Mouse (Mus musculus) lung, embryonic 16.5 days (tissue): ENCODE measurements around the gene Gm3739. TPM values are rescaled to one million over a fixed set of nuclear protein-coding genes. Genes with fewer than 3 reads are reported as not detected.
"Not testable (repeated sequence)": the region's sequence is repeated elsewhere in the genome, so short reads cannot be mapped to it uniquely, and the experiment has no call there.

Experiments
- ATAC-seq: fragments of 200-750 bp; cut with Nextera tagmentation; 2 replicates; pipeline ENCODE4 v1.8.0; 2017; ENCODE audit warnings: low read depth, mild to moderate bottlenecking, moderate library complexity
- H3K27ac ChIP-seq: fragments of 300-500 bp; sonication (generic); 2 replicates; pipeline ENCODE4 v1.5.1; 2014; ENCODE audit warnings: mild to moderate bottlenecking, control low read depth, low read length
- H3K27me3 ChIP-seq: fragments of 300-500 bp; sonication (generic); 2 replicates; pipeline ENCODE4 v1.6.1; 2014; ENCODE audit warnings: low read depth, low read length, mixed read lengths; ENCODE audit not compliant: control insufficient read depth, insufficient read depth
- H3K36me3 ChIP-seq: fragments of 300-500 bp; sonication (generic); 2 replicates; pipeline ENCODE4 v1.6.1; 2014; ENCODE audit warnings: low read length; ENCODE audit not compliant: control insufficient read depth, insufficient read depth
- H3K4me1 ChIP-seq: fragments of 300-500 bp; sonication (generic); replicated peaks from 2 replicates; pipeline ENCODE4 v1.6.1; 2014; ENCODE audit warnings: low read length, mixed read lengths; ENCODE audit not compliant: control insufficient read depth, insufficient read depth
- H3K4me2 ChIP-seq: fragments of 300-500 bp; sonication (generic); 2 replicates; pipeline ENCODE4 v1.6.1; 2014; ENCODE audit warnings: low read depth, low read length, control low read depth
- H3K4me3 ChIP-seq: fragments of 300-500 bp; sonication (generic); 2 replicates; pipeline ENCODE4 v1.5.1; 2014; ENCODE audit warnings: mild to moderate bottlenecking, low read length, control low read depth
- H3K9ac ChIP-seq: fragments of 300-500 bp; sonication (generic); 2 replicates; pipeline ENCODE4 v1.6.1; 2014; ENCODE audit warnings: low read length, control low read depth
- H3K9me3 ChIP-seq: fragments of 300-500 bp; sonication (generic); 2 replicates; pipeline ENCODE4 v1.6.1; 2016; ENCODE audit warnings: low read length; ENCODE audit not compliant: control insufficient read depth
- WGBS: fragments of 180-500 bp; shearing (Covaris S2); extraction: QIAGEN DNeasy Blood & Tissue Kit; methylation state at CpG from one replicate; pipeline ENCODE4 v1.1.7; 2014; 5-methylcytosine and 5-hydroxymethylcytosine counted together
- polyA plus RNA-seq: library from polyadenylated mRNA; unstranded; fragments of >200 nt; fragmentation: Nextera tagmentation; extraction: Ambion mirVana; gene quantifications from 2 replicates; pipeline ENCODE4 v1.2.1, GENCODE M21; 2015

Gene Gm3739
- 0.38 and 0.55 TPM in 2 replicates for polyA plus RNA-seq

DNA sequence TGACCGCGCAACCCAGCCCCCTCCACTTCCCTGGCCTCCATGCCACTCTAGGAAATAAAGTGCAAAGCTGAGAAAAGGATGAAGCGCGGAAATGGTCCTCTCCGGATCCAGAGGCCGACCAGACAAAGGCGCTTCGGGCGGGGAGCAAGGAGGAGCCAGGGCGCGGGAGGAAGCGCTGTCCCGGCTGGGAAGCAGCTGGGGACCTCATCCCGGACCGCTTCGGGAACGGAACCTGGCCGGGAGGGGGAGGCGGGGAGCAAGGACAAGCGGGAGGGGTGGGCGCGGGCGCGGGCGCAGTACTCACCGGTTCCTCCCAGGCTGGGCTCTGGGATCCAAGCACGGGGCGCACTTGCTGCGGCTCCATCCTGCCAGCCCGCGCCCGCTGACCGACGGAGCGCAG is at the start of gene Gm3739:
Gene Gm3739 (minus strand): TSS at position 389 of the 400 bp plus-strand sequence.
- not testable (repeated sequence) for H3K27me3 ChIP-seq, H3K27ac ChIP-seq, H3K4me1 ChIP-seq, H3K36me3 ChIP-seq, H3K9me3 ChIP-seq, ATAC-seq
- 0% methylated on average over 6 of the region's 35 CpGs for WGBS
- Histone ChIP-seq H3K4me3 (peak within 1 kb of the TSS; percentile 43), H3K4me2 (peak within 1 kb of the TSS; percentile 58), H3K9ac (peak within 1 kb of the TSS; percentile 38; the same call in 1 of the 2 replicates)

DNA sequence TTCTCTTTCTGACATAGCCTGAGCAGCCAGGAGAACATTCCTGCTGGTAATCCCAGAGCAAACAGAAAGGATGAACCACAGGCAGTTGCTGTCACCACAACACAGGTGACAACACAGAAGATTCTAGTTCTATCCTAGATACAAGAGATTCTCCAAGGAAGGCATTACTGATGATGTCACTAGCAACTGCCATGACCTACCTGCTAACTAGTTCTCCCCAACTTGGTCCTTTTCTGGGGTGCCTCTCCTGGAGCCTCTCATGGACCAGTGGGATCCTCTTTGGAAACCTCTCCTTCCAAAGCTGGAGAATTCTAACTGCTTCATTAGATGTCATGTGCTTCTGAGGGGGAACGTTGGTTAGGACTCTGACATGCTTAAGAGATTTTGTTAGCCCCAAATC is 17.4 kb upstream of the Gm3739 start, which contains the start of gene Gm5797:
Gene Gm5797 (minus strand): TSS at position 101 of the 400 bp plus-strand sequence.
- not testable (repeated sequence) for H3K27me3 ChIP-seq, H3K9ac ChIP-seq, H3K9me3 ChIP-seq, H3K4me3 ChIP-seq, H3K4me2 ChIP-seq, H3K4me1 ChIP-seq, H3K27ac ChIP-seq, ATAC-seq, H3K36me3 ChIP-seq
- no CpG with 5 or more reads among the region's 1 CpGs for WGBS

DNA sequence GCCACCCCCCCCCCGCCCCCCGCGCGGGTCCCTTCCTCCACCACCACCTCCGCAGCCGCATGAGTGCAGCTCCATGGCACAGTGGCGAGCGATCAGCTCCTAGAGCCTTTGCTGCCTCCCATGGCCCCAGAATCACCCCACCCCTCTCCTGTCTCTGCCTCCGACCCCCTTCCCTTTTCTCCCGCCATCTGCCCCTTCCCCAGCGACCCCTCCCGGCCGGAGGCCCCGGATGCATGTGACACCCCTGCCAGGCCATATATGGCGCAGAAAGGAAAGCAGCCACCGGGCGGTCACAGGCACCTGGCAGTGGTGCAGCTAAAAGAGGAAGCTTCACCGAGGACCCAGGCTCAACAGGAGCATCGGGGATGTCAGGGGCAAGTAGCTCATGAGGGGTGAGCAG is 244 bp upstream of the Gm3739 start:
- H3K27ac ChIP-seq, ATAC-seq, H3K9me3 ChIP-seq, H3K27me3 ChIP-seq, H3K4me1 ChIP-seq, H3K36me3 ChIP-seq: not testable (repeated sequence)
- H3K9ac ChIP-seq = peak overlapping the region; percentile 38; the same call in 1 of the 2 replicates
- peak overlapping the region; percentile 43 for H3K4me3 ChIP-seq
- WGBS = 0% methylated on average over 15 of the region's 19 CpGs
- peak overlapping the region; percentile 58 for H3K4me2 ChIP-seq

DNA sequence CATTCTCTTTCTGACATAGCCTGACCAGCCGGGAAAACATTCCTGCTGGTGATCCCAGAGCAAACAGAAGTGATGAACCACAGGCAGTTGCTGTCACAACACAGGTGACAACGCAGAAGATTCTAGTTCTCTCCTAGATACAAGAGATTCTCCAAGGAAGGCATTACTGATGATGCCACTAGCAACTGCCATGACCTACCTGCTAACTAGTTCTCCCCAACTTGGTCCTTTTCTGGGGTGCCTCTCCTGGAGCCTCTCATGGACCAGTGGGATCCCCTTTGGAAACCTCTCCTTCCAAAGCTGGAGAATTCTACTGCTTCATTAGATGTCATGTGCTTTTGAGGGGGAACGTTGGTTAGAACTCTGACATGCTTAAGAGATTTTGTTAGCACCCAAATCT is 50.2 kb downstream of the Gm3739 start, which contains the start of gene Gm3727:
Gene Gm3727 (minus strand): TSS at position 101 of the 400 bp plus-strand sequence.
- not testable (repeated sequence) for ATAC-seq, H3K4me2 ChIP-seq, H3K9ac ChIP-seq, H3K9me3 ChIP-seq, H3K36me3 ChIP-seq, H3K27me3 ChIP-seq, H3K4me1 ChIP-seq, H3K4me3 ChIP-seq, H3K27ac ChIP-seq
- 57% methylated on average over 3 of the region's 3 CpGs for WGBS

Other genes starting within 250 kb of the Gm3739 start
- 0.39 and 0.79 TPM in 2 replicates for gene Gm3696, start 214.4 kb downstream of the Gm3739 start, polyA plus RNA-seq
- gene Gm6676, start 189.6 kb downstream of the Gm3739 start, polyA plus RNA-seq = not detected in 2 replicates
- 2.8 and 3.1 TPM in 2 replicates for gene Gm3512, start 140.5 kb downstream of the Gm3739 start, polyA plus RNA-seq
- not detected in 2 replicates for gene Gm16434, start 120.5 kb downstream of the Gm3739 start, polyA plus RNA-seq
- gene Gm3727, start 50.3 kb downstream of the Gm3739 start, polyA plus RNA-seq = not detected in 2 replicates
- gene Gm5797, start 17.3 kb upstream of the Gm3739 start, polyA plus RNA-seq = not detected in 2 replicates
- not detected in 2 replicates for gene Gm8374, start 50.1 kb upstream of the Gm3739 start, polyA plus RNA-seq
- not detected in 2 replicates for gene Gm3755, start 135.9 kb upstream of the Gm3739 start, polyA plus RNA-seq
- 0.24 and 0.44 TPM in 2 replicates for gene Gm3752, start 168.7 kb upstream of the Gm3739 start, polyA plus RNA-seq